Mouse (Mus musculus) intestine, embryonic 15.5 days (tissue): ENCODE measurements at regions not wholly inside any gene's neighbourhood (a gene's known extent, or its start where the extent isn't known, plus 50 kb on each side); places are given as distances from the start of the nearest gene placed in this dataset.
"Not testable (repeated sequence)": the region's sequence is repeated elsewhere in the genome, so short reads cannot be mapped to it uniquely, and the experiment has no call there.

Experiments used
- ATAC-seq: fragments of 200-750 bp; cut with Nextera tagmentation; 2 replicates; pipeline ENCODE4 v1.8.0; 2017; ENCODE audit warnings: moderate TSS enrichment, moderate library complexity
- H3K27ac ChIP-seq: fragments of 300-500 bp; sonication (generic); 2 replicates; pipeline ENCODE4 v1.5.1; 2015; ENCODE audit warnings: mild to moderate bottlenecking, inconsistent platforms
- H3K27me3 ChIP-seq: fragments of 300-500 bp; sonication (generic); replicated peaks from 2 replicates; pipeline ENCODE4 v1.6.1; 2015; ENCODE audit warnings: inconsistent platforms
- H3K36me3 ChIP-seq: fragments of 300-500 bp; sonication (generic); 2 replicates; pipeline ENCODE4 v1.6.1; 2015; ENCODE audit warnings: inconsistent platforms
- H3K4me1 ChIP-seq: fragments of 300-500 bp; sonication (generic); replicated peaks from 2 replicates; pipeline ENCODE4 v1.6.1; 2015; ENCODE audit warnings: inconsistent platforms
- H3K4me2 ChIP-seq: fragments of 300-500 bp; sonication (generic); replicated peaks from 2 replicates; pipeline ENCODE4 v1.6.1; 2015; ENCODE audit warnings: mild to moderate bottlenecking, inconsistent platforms
- H3K4me3 ChIP-seq: fragments of 300-500 bp; sonication (generic); replicated peaks from 2 replicates; pipeline ENCODE4 v1.5.1; 2015; ENCODE audit warnings: inconsistent platforms
- H3K9ac ChIP-seq: fragments of 300-500 bp; sonication (generic); 2 replicates; pipeline ENCODE4 v1.6.1; 2015; ENCODE audit warnings: inconsistent platforms
- H3K9me3 ChIP-seq: fragments of 300-500 bp; sonication (generic); 2 replicates; pipeline ENCODE4 v1.6.1; 2016; ENCODE audit warnings: inconsistent platforms
- WGBS: fragments of 180-500 bp; shearing (Covaris S2); methylation state at CpG from one replicate; pipeline ENCODE4 v1.1.7; 2015; 5-methylcytosine and 5-hydroxymethylcytosine counted together

DNA sequence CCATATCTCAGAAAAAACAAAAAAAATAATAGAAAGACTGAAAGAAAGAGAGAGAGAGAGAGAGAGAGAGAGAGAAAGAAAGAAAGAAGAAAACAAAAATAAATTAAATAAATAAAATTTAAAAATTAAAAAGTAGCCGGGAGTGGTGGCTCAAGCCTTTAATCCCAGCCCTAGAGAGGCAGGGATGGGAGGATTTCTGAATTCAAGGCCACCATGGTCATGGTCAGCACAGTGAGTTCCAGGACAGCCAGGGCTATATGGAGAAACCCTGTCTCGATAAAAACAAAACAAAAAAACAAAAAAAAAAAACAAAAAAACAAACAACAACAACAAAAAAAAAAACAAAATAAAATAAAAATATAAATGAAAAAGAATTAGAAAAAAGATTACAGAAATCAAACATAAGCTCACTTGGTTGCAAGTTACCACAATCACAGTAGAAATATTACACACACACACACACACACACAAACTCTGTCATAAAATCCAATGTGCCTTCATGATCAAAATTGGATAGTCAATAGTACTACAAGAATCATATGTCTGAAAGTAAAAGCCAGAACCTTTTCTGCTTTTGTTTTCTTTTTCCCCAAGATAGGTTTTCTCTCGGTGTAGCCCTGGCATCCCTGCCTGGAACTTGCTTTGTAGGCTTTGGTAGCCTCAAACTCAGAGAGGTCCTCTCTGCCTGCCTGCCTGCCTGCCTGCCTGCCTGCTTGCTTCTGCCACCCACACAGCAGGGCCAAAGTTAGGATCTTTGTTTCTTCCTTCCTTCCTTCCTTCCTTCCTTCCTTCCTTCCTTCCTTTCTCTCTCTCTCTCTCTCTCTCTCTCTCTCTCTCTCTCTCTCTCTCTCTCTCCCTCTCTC lies 476.1 kb upstream of the Olfr161 start:
- not testable (repeated sequence) for H3K4me2 ChIP-seq, H3K36me3 ChIP-seq, H3K4me1 ChIP-seq, H3K4me3 ChIP-seq, H3K27me3 ChIP-seq, H3K9me3 ChIP-seq, H3K27ac ChIP-seq, H3K9ac ChIP-seq
- WGBS, result 46% methylated on average over 3 of the region's 3 CpGs
- peak; percentile 97 for ATAC-seq

DNA sequence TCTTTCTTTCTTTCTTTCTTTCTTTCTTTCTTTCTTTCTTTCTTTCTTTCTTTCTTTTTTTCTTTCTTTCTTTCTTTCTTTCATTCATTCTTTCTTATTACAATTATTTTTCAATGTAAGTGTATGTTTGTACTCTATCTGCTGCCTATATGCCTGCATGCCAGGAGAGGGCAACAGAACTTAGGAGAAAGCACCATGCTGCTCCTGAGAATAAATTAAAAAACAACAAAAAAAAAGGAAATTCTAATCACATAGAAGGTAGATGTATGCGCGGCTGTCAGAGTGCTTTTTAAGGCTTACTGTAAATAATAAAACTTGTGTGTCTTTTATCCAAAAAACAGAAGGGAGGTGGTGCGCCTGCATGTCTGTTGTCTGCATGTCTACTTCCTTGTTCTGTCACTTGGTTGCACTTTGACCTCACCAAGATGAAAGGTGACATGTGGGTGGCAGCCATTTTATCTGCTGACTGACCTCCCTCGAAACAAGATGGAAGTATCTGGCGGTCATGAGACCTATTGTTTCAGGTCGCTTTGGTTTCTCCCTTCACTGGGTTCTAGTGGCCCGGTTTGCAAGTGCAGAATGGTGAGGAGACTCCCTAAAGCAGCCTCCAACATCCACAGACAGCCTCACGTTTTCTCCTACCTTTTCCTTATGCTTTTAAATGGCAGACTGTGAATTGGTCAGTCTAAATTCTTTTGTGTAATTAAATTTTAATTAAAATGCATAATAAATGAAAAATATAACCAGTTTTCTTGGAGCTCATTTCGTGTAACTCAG lies 475.3 kb upstream of the Olfr161 start:
- peak; percentile 93 for ATAC-seq
- 80% methylated on average over 8 of the region's 9 CpGs for WGBS
- H3K9ac ChIP-seq, H3K4me3 ChIP-seq, H3K36me3 ChIP-seq, H3K4me2 ChIP-seq, H3K9me3 ChIP-seq, H3K27ac ChIP-seq, H3K4me1 ChIP-seq, H3K27me3 ChIP-seq: not testable (repeated sequence)

DNA sequence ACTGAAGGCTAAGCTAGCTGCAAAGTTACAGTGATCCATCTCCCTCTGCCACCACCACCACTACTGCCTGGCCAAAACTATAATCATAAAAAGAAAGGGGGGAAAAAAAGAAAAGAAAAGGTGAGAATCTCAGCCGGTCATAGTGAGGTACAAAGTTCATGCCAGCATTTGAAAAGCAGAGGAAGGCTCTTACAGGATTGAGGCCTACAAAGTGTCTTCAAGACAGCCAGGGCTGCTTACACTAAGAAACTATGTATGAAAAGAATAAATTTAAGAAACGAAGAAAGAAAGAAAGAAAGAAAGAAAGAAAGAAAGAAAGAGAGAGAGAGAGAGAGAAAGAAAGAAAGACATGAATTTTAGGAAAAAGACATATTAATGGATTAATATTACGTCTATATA lies 474.7 kb upstream of the Olfr161 start:
- peak; percentile 55 for ATAC-seq
- not testable (repeated sequence) for H3K27me3 ChIP-seq

DNA sequence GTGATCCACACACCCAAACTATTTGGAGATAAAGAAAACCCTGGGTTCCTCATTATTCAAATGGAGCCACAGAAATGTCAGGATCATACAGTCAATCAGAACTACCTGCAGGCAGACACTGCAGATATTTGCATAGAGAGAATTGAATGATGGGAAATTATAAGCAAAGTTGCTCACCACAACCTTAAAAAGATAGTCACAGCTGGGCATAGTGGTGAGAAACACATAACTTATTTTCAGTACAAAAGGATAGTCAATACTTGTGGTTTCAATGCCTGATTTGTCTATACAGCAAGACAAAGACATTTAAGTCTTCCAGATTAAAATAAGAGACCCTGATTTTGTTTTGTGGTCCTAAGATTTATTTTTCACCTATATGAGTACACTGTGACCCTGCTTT lies 469.6 kb upstream of the Olfr161 start:
- not testable (repeated sequence) for H3K27me3 ChIP-seq, H3K4me3 ChIP-seq, H3K4me2 ChIP-seq, ATAC-seq, H3K9ac ChIP-seq, H3K27ac ChIP-seq, H3K9me3 ChIP-seq, H3K4me1 ChIP-seq, H3K36me3 ChIP-seq

More for the DNA sequence above, 474.7 kb upstream of the Olfr161 start:
- not testable (repeated sequence) for H3K9me3 ChIP-seq, H3K4me2 ChIP-seq, H3K4me3 ChIP-seq, H3K36me3 ChIP-seq, H3K9ac ChIP-seq, H3K4me1 ChIP-seq, H3K27ac ChIP-seq
- WGBS, result 83% methylated on average over 2 of the region's 3 CpGs

DNA sequence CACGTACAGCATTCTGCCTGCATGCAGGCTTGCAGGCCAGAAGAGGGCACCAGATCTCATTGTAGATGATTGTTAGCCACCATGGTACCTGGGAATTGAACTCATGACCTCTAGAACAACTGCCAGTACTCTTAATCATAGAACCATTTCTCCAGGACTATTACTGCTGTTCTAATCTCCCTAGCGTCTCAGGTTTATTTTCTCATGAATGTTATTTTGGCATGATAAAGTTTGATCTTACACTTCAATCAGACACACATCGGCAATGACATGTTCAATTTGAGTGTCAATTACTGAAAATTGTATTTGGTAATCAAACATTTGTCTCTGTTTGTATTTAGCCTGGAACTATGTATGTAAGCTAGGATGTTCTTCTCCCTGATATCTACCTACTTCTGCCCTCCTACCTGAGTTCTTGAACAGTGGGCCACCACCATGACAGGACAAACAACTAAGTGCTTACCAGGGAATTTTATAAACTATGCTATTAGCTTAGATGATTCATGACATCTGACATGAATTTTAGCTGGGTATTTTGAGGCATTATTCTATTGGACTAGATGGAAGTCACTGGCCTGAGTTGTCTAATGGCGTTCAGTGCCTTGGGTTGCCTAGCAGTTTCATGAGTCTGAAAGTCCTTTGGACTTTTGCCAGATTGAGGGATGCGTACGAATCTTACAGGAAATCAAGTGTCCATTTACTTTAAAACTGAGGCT lies 468.5 kb upstream of the Olfr161 start:
- not testable (repeated sequence) for H3K27ac ChIP-seq, H3K27me3 ChIP-seq, H3K4me1 ChIP-seq, H3K9ac ChIP-seq, H3K4me2 ChIP-seq, H3K4me3 ChIP-seq, H3K9me3 ChIP-seq, H3K36me3 ChIP-seq
- WGBS, result 51% methylated on average over 4 of the region's 6 CpGs
- peak; percentile 45; the same call in 1 of the 2 replicates for ATAC-seq

DNA sequence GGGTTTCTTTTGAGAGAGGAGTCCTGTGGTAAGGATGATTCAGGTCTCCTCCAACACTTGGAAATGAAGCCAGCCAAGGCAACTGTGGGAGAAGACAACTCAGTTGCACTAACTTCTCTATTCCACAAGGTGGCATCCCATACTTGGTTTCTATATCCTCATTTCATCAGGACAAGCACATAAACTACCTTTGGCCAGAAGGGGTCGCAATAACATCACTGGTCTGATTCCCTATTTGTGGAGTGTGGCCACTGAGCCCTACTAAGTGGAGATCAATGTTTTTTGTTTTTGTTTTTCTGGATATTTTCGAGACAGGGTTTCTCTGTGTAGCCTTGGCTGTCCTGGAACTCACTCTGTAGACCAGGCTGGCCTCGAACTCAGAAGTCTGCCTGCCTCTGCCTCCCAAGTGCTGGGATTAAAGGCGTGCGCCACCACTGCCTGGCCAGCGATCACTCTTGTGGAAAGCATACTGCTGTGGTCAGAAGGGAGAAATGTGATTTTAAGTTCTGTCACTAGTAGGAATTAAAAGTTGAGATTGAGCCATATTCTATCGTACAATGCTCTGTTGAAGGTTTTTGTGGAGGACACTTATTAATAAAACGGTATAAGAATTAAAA lies 467.9 kb upstream of the Olfr161 start:
- not testable (repeated sequence) for H3K27me3 ChIP-seq, H3K4me1 ChIP-seq, H3K4me3 ChIP-seq, H3K36me3 ChIP-seq, H3K4me2 ChIP-seq, H3K27ac ChIP-seq, H3K9me3 ChIP-seq, H3K9ac ChIP-seq
- 69% methylated on average over 8 of the region's 8 CpGs for WGBS
- ATAC-seq, result peak; percentile 57; the same call in 1 of the 2 replicates

DNA sequence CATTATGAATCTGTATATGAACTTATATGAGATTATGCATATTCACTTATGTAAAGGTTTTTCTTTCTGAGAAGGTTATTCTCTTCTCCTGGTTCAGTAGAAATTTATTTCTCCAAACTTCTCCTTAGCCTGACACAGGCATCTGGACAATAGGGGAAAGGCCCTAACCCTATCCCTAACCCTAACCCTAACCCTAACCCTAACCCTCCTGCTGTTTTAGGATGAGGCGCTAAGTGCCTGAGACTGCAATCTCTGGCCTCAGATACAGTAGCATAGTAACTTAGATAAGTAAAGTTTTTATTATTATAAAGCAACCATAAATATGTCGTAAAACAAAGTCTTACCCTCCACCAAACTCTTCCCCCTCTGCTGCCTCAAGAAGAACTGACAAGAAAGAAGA lies 463.5 kb upstream of the Olfr161 start:
- H3K9ac ChIP-seq, H3K27me3 ChIP-seq, H3K4me1 ChIP-seq, H3K9me3 ChIP-seq, H3K36me3 ChIP-seq, ATAC-seq, H3K4me2 ChIP-seq, H3K4me3 ChIP-seq, H3K27ac ChIP-seq: not testable (repeated sequence)
- WGBS, result 36% methylated on average over 2 of the region's 2 CpGs
